Mouse (Mus musculus) embryonic facial prominence, embryonic 11.5 days (tissue): ENCODE measurements around the gene Zfp90. TPM values are rescaled to one million over a fixed set of nuclear protein-coding genes. Genes with fewer than 3 reads are reported as not detected.
A peak's percentile ranks its signal among the peaks of the same experiment; 100 is the strongest.

Experiments used
- ATAC-seq: fragments of 200-750 bp; cut with Nextera tagmentation; replicated peaks from 2 replicates; pipeline ENCODE4 v1.8.0; 2017; ENCODE audit warnings: low read depth; ENCODE audit not compliant: insufficient number of reproducible peaks, low FRiP score, low TSS enrichment
- DNase-seq: peaks from one replicate; pipeline ENCODE4 v3.0.0-alpha.2; 2015; ENCODE audit warnings: low spot score
- H3K27ac ChIP-seq: fragments of 300-500 bp; sonication (generic); replicated peaks from 2 replicates; pipeline ENCODE4 v1.5.1; 2014; ENCODE audit warnings: mild to moderate bottlenecking, low read depth, low read length, control low read depth
- H3K27me3 ChIP-seq: fragments of 300-500 bp; sonication (generic); 2 replicates; pipeline ENCODE4 v1.6.1; 2014; ENCODE audit warnings: mild to moderate bottlenecking, low read length, moderate library complexity, mixed read lengths; ENCODE audit not compliant: control insufficient read depth, insufficient read depth
- H3K36me3 ChIP-seq: fragments of 300-500 bp; sonication (generic); replicated peaks from 2 replicates; pipeline ENCODE4 v1.6.1; 2014; ENCODE audit warnings: low read depth, mild to moderate bottlenecking, low read length, moderate library complexity, mixed read lengths; ENCODE audit not compliant: control insufficient read depth, insufficient read depth
- H3K4me1 ChIP-seq: fragments of 300-500 bp; sonication (generic); 2 replicates; pipeline ENCODE4 v1.6.1; 2014; ENCODE audit warnings: low read length, mixed read lengths; ENCODE audit not compliant: control insufficient read depth, insufficient read depth
- H3K4me2 ChIP-seq: fragments of 300-500 bp; sonication (generic); 2 replicates; pipeline ENCODE4 v1.6.1; 2014; ENCODE audit warnings: low read depth, mild to moderate bottlenecking, control low read depth, low read length, moderate library complexity
- H3K4me3 ChIP-seq: fragments of 300-500 bp; sonication (generic); 2 replicates; pipeline ENCODE4 v1.5.1; 2014; ENCODE audit warnings: low read depth, low read length, control low read depth
- H3K9ac ChIP-seq: fragments of 300-500 bp; sonication (generic); replicated peaks from 2 replicates; pipeline ENCODE4 v1.6.1; 2014; ENCODE audit warnings: mild to moderate bottlenecking, control low read depth, low read length
- H3K9me3 ChIP-seq: fragments of 300-500 bp; sonication (generic); replicated peaks from 2 replicates; pipeline ENCODE4 v1.6.1; 2016; ENCODE audit warnings: mild to moderate bottlenecking, low read length, inconsistent platforms, mixed read lengths; ENCODE audit not compliant: control insufficient read depth
- WGBS: fragments of 180-500 bp; shearing (Covaris S2); extraction: QIAGEN DNeasy Blood & Tissue Kit; methylation state at CpG from one replicate; pipeline ENCODE4 v1.1.7; 2014; 5-methylcytosine and 5-hydroxymethylcytosine counted together
- polyA plus RNA-seq: library from polyadenylated mRNA; unstranded; fragments of >200 nt; fragmentation: Nextera tagmentation; extraction: Ambion mirVana; gene quantifications from 2 replicates; pipeline ENCODE4 v1.2.1, GENCODE M21; 2014

Gene Zfp90
- polyA plus RNA-seq, 1 experiment from 2014 or later = 34.8 TPM

DNA sequence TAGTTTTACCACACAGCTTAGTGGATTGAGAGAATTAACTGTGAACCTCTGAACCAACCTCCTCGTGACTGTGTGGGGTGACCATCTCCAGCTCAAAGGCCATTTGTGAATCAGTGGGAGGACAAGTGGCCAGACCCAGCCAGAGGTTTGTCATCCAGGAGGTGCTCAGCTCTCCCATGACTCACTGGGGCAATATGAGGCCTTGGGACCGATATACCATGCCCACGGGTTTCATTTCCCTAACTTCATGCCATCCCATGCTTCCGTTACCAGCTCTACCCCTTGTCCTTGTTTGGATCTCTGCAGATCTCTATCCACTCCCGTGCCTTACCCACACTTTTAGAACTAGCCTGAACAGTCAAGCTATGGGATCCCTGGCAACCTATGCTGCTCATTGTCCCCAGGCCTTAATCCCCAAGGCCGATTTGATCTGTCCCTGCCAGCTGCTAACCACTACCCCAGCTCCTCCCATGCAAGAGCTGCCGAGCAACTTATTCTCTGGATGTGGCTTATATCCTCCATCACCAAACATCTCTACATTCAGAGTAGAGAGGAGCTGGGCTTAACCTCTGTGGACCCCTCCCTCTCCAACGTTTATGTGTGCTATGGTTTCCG, 27.2 kb upstream of the Zfp90 start:
- H3K4me3 ChIP-seq = no peak overlapping the region

GRCm38 (mm10) chr8:106394493-106394892, 20.6 kb upstream of the Zfp90 start:
- ATAC-seq (no peak), DNase-seq (no peak)
- H3K36me3 ChIP-seq = no peaks in the 10 kb centered on the region
- H3K27me3 ChIP-seq = no peaks in the 10 kb centered on the region
- H3K4me3 ChIP-seq = no peak overlapping the region
- no peak overlapping the region for H3K9ac ChIP-seq
- no peak overlapping the region for H3K4me2 ChIP-seq
- H3K9me3 ChIP-seq = no peaks in the 10 kb centered on the region
- 90% methylated on average over 4 of the region's 4 CpGs for WGBS
- no peak overlapping the region for H3K27ac ChIP-seq
- H3K4me1 ChIP-seq = no peaks in the 10 kb centered on the region

More for the DNA sequence above, 27.2 kb upstream of the Zfp90 start:
- H3K9me3 ChIP-seq = no peaks in the 10 kb centered on the region
- DNase-seq (no peak), ATAC-seq (no peak)
- no peak overlapping the region for H3K9ac ChIP-seq
- no peak overlapping the region for H3K4me2 ChIP-seq
- H3K36me3 ChIP-seq = no peaks in the 10 kb centered on the region
- H3K27me3 ChIP-seq = no peaks in the 10 kb centered on the region
- no peaks in the 10 kb centered on the region for H3K4me1 ChIP-seq
- 82% methylated on average over 9 of the region's 9 CpGs for WGBS
- no peak overlapping the region for H3K27ac ChIP-seq

GRCm38 (mm10) chr8:106399694-106400093, 15.4 kb upstream of the Zfp90 start:
- no peak overlapping the region for H3K27ac ChIP-seq
- peak; percentile 25 for DNase-seq
- H3K4me3 ChIP-seq = no peak overlapping the region
- H3K36me3 ChIP-seq = no peaks in the 10 kb centered on the region
- no peak for ATAC-seq
- H3K27me3 ChIP-seq = no peaks in the 10 kb centered on the region
- no peaks in the 10 kb centered on the region for H3K9me3 ChIP-seq
- WGBS = 65% methylated on average over 8 of the region's 8 CpGs
- H3K4me2 ChIP-seq = no peak overlapping the region
- H3K9ac ChIP-seq = no peak overlapping the region
- H3K4me1 ChIP-seq = no peaks in the 10 kb centered on the region; the same call in 1 of the 2 replicates

- no peak overlapping the region for H3K9ac ChIP-seq
- no peak overlapping the region for H3K4me3 ChIP-seq
- DNase-seq (no peak), ATAC-seq (0 out of 2 replicates have a peak, but pooled peaks have one; percentile 49)
- WGBS = 61% methylated on average over 5 of the region's 5 CpGs
- H3K36me3 ChIP-seq = no peaks in the 10 kb centered on the region
- no peak overlapping the region for H3K27ac ChIP-seq
- H3K4me2 ChIP-seq = no peak overlapping the region
- no peaks in the 10 kb centered on the region; the same call in 1 of the 2 replicates for H3K4me1 ChIP-seq
- H3K9me3 ChIP-seq = no peaks in the 10 kb centered on the region
- H3K27me3 ChIP-seq = no peaks in the 10 kb centered on the region
Measured at GRCm38 (mm10) chr8:106400181-106400580, 14.9 kb upstream of the Zfp90 start.

DNA sequence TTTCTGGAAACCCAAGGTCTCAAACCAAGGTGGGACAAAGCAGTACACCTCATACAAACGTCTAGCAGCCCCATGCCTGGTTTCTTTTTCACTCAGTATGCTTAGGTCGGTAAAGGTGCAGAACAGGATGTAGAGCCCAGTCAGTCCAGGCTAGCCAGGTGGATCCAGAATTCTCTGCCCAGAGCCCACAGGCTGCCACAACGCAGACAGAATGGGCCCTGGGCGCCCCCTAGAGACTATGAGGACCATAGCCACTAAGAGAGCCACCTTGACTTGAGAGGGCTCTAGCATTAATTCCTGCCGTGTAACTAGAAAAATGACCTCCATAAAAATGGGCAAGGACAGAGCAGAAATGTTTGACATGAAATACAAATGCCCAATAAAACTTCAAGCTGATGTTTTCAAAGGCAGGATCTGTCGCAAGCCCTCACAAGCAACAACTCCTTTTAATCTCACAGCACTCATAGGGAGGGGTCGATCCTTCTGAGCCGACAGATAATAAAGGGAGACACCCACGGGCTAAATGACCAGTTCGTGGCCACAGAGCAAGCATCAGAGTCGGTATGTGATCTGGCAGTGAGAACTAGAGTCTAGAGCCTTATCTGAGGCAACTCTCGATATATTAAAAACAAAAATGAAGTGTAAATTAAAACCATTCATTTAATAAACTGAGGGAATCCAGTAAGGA, 11.7 kb upstream of the Zfp90 start:
- 42% methylated on average over 12 of the region's 12 CpGs for WGBS
- Histone ChIP-seq H3K4me1 (peaks cover 2% of the 10 kb centered on the region; the same call in 1 of the 2 replicates), H3K4me3 (no peak overlapping the region), H3K27me3 (no peaks in the 10 kb centered on the region), H3K36me3 (no peaks in the 10 kb centered on the region), H3K9me3 (no peaks in the 10 kb centered on the region), H3K27ac (no peak overlapping the region), H3K9ac (no peak overlapping the region), H3K4me2 (no peak overlapping the region)
- DNase-seq (peak; percentile 72), ATAC-seq (no peak)

DNA sequence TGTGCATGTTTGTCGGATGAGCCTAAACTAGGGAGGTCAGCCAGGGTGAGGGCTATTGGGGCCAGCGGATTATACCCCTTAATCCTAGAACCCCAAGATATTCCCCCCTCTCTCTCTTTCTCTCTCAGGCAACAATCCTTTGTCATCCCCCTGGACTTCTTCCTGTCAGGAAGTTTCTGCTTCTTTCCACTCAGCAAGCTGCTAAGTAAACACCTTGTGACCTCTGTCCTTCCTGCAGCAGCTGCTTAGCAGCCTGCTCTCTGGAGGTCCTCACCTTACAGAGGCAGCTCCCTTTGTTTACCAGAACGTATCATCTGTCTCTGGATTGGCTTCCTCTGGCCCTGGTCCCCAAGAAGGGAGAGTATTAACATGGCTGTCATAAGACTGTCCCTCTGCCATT, 10.3 kb upstream of the Zfp90 start:
- Histone ChIP-seq H3K36me3 (no peaks in the 10 kb centered on the region), H3K4me2 (no peak overlapping the region), H3K9ac (no peak overlapping the region), H3K27me3 (no peaks in the 10 kb centered on the region), H3K4me1 (peaks cover 2% of the 10 kb centered on the region; the same call in 1 of the 2 replicates), H3K4me3 (no peak overlapping the region), H3K27ac (no peak overlapping the region; the same call in 1 of the 2 replicates), H3K9me3 (no peaks in the 10 kb centered on the region)
- peak; percentile 59 for DNase-seq
- no peak for ATAC-seq
- 25% methylated on average over 3 of the region's 3 CpGs for WGBS

DNA sequence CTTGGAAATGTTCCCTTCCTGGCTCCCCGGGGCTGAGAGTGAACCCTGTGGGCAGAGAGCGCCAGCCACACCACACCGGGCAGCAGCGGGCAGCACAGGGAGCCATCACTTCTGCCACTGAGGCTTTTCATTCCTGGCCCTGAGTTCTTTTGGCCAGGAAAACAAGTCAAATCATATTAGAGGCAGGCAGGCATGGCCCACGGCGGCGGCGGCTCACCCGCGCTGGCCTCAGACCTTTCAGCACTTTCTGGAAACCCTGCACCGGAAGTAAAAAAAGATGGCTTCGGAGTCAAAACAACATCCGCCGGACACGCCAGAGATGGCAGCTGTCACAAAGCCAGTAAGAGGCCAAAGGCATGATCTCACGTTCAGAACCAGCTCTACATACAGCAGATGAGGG, 9.3 kb upstream of the Zfp90 start:
- ATAC-seq (no peak), DNase-seq (peak; percentile 61)
- Histone ChIP-seq H3K9me3 (no peaks in the 10 kb centered on the region), H3K4me2 (no peak overlapping the region), H3K4me1 (peaks cover 2% of the 10 kb centered on the region; the same call in 1 of the 2 replicates), H3K27ac (peak overlapping the region; percentile 23; the same call in 1 of the 2 replicates), H3K4me3 (no peak overlapping the region), H3K27me3 (no peaks in the 10 kb centered on the region), H3K9ac (no peak overlapping the region), H3K36me3 (no peaks in the 10 kb centered on the region)
- 43% methylated on average over 16 of the region's 16 CpGs for WGBS

DNA sequence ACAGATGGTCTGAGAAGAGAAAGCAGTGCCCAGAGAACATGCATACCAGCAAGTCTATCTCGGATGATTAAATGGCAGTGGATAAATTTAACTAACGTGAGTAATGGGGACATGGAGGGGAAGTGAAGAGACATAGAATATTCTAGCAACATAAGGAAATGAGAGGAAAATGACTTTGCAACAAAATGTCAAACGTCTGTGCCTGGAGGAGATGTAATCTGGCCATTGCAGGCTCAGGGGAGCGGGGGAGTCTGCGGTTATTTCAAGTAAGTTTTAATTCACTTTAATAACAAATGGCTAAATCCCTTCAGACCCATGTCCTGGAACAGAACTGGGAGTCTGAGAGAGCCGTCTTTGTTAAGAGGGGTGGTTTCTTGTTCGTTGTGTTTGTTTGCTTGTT, 5.1 kb upstream of the Zfp90 start:
- no peak overlapping the region for H3K9ac ChIP-seq
- no peak overlapping the region for H3K4me2 ChIP-seq
- H3K4me3 ChIP-seq = no peak overlapping the region
- H3K27me3 ChIP-seq = no peaks in the 10 kb centered on the region
- WGBS = 64% methylated on average over 7 of the region's 7 CpGs
- DNase-seq = no peak
- H3K36me3 ChIP-seq = no peaks in the 10 kb centered on the region
- no peak overlapping the region for H3K27ac ChIP-seq
- no peak for ATAC-seq
- peaks cover 2% of the 10 kb centered on the region; the same call in 1 of the 2 replicates for H3K4me1 ChIP-seq
- no peaks in the 10 kb centered on the region for H3K9me3 ChIP-seq
